Mouse (Mus musculus): ENCODE data around the gene Vmn1r86.
A peak's percentile ranks its signal among the peaks of the same experiment; 100 is the strongest.
"Not testable (repeated sequence)": the region's sequence is repeated elsewhere in the genome, so short reads cannot be mapped to it uniquely, and the experiment has no call there.

The Vmn1r86 gene

GRCm38 (mm10) chr7:13119817-13120216, at the start of gene Vmn1r86:
Vmn1r86 (minus strand) TSS chr7:13119917.
- DNase-seq, result no peak

- DNase-seq, result no peak
Observed at GRCm38 (mm10) chr7:13159268-13159667, 39.6 kb upstream of the Vmn1r86 start, which contains the start of gene Vmn1r88. Vmn1r88 (plus strand) TSS chr7:13159568.

GRCm38 (mm10) chr7:13140057-13140456, 20.3 kb upstream of the Vmn1r86 start, which contains the start of gene Vmn1r87:
Vmn1r87 (minus strand) TSS chr7:13140157.
- DNase-seq, result no peak

GRCm38 (mm10) chr7:13137340-13137739, 17.6 kb upstream of the Vmn1r86 start:
- DNase-seq, result no peak

GRCm38 (mm10) chr7:13131856-13132255, 12.1 kb upstream of the Vmn1r86 start:
- no peak for DNase-seq

GRCm38 (mm10) chr7:13123554-13124153, 3.9 kb upstream of the Vmn1r86 start:
- DNase-seq, result peak; percentile 90

GRCm38 (mm10) chr7:13095073-13095472, 24.6 kb downstream of the Vmn1r86 start, which contains the start of gene Vmn1r85:
Vmn1r85 (minus strand) TSS chr7:13095173.
- no peak for DNase-seq

- DNase-seq, result no peak
Observed at GRCm38 (mm10) chr7:13072293-13072692, 47.4 kb downstream of the Vmn1r86 start.

GRCm38 (mm10) chr7:13063399-13063798, 56.3 kb downstream of the Vmn1r86 start:
- not testable (repeated sequence) for DNase-seq

- peak; percentile 49 for DNase-seq
Observed at GRCm38 (mm10) chr7:13059536-13059935, 60.2 kb downstream of the Vmn1r86 start.

GRCm38 (mm10) chr7:13056913-13057700, 62.6 kb downstream of the Vmn1r86 start:
- peak; percentile 81 for DNase-seq

GRCm38 (mm10) chr7:13054287-13055010, 65.3 kb downstream of the Vmn1r86 start, which contains the start of gene Mzf1:
Mzf1 (minus strand) TSS chr7:13054764.
- DNase-seq, result peak; percentile 99

- no peak for DNase-seq
Observed at GRCm38 (mm10) chr7:13053961-13054286, 65.8 kb downstream of the Vmn1r86 start.

GRCm38 (mm10) chr7:13053501-13053900, 66.2 kb downstream of the Vmn1r86 start:
- DNase-seq, result peak; percentile 76

GRCm38 (mm10) chr7:13053001-13053400, 66.7 kb downstream of the Vmn1r86 start:
- peak; percentile 75 for DNase-seq
